Mouse (Mus musculus): ENCODE measurements around the gene Fcrl5. TPM values are rescaled to one million over a fixed set of nuclear protein-coding genes. Genes with fewer than 3 reads are reported as not detected.

Gene Fcrl5
- polyA plus RNA-seq, 1 experiment from 2014 or later = not detected

DNA sequence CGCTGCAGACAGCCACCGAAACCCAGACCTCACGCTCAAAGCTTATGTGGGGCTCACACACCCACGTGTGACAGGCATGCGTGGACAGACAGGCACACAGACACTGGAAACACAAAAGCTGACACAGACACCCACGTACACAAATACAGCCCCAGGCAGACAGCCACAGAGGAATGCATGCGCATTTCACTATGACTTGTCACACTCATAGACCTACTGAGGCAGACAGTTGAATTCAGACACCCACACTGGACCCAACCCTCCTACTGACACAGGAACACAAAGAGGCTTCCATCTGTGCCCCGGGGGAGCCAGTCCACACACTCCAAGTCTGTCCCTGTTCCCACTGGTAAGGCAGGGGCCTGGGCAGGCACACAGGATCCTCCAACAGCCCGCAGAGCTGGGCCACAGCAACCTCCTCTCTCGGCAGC lies 110.7 kb downstream of the Fcrl5 start:
- ATAC-seq (replicated peaks; ENCODE audit: low FRiP score) (no peak), DNase-seq (ENCODE audit: low spot score) (no peak)
- no peak overlapping the region for H3K4me3 ChIP-seq (ENCODE audit: low read depth, low read length)
- no peaks in the 10 kb centered on the region for H3K36me3 ChIP-seq (ENCODE audit: control insufficient read depth, insufficient read depth, low read length)
- peaks cover 14% of the 10 kb centered on the region for H3K27me3 ChIP-seq (replicated peaks; ENCODE audit: control insufficient read depth, insufficient read depth, low read length)
- H3K9me3 ChIP-seq (ENCODE audit: control insufficient read depth, low read length) = no peaks in the 10 kb centered on the region
- WGBS = 78% methylated on average over 10 of the region's 10 CpGs
- H3K4me2 ChIP-seq = no peak overlapping the region
- H3K4me1 ChIP-seq (replicated peaks; ENCODE audit: control insufficient read depth, insufficient read depth, low read length) = 0 out of 2 replicates have a peak, but pooled peaks cover 2% of the 10 kb centered on the region
- H3K9ac ChIP-seq (ENCODE audit: low read depth, low read length) = no peak overlapping the region
- H3K27ac ChIP-seq (ENCODE audit: low read depth, low read length) = no peak overlapping the region

DNA sequence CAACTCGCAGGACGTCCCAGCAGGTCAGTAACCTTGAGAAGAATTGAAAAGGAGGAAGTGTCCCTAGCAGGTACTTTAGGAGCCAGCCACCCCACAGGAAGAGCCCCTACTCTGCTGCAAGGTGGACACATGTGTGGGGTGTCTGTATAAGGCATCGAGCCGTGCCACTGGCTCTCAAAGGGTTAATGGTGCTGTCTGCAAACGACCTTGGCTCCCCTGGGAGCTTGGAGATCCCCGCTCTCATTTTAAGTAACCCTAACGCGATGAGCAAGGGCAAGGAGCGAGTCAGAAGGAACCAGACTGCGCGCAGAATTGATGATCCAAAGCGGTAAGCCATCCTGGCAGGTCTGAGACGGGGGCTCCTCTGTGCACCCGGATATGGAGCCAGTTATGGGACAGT lies 114.3 kb downstream of the Fcrl5 start:
- WGBS = 36% methylated on average over 14 of the region's 14 CpGs
- H3K27ac ChIP-seq (ENCODE audit: low read depth, low read length) = no peak overlapping the region
- no peak for ATAC-seq (replicated peaks; ENCODE audit: low FRiP score)

More for the DNA sequence above, 114.3 kb downstream of the Fcrl5 start:
- Histone ChIP-seq H3K9ac (ENCODE audit: low read depth, low read length) (no peak overlapping the region), H3K4me2 (no peak overlapping the region), H3K36me3 (ENCODE audit: control insufficient read depth, insufficient read depth, low read length) (no peaks in the 10 kb centered on the region), H3K4me1 (replicated peaks; ENCODE audit: control insufficient read depth, insufficient read depth, low read length) (no peaks in the 10 kb centered on the region), H3K9me3 (ENCODE audit: control insufficient read depth, low read length) (no peaks in the 10 kb centered on the region), H3K27me3 (replicated peaks; ENCODE audit: control insufficient read depth, insufficient read depth, low read length) (peaks cover 15% of the 10 kb centered on the region), H3K4me3 (ENCODE audit: low read depth, low read length) (no peak overlapping the region)
- no peak for DNase-seq (ENCODE audit: low spot score)

Other genes with a start within 250 kb of the Fcrl5 start
- 4.5 and 5.1 TPM in 2 replicates for gene Fcrls, start 172.0 kb upstream of the Fcrl5 start, polyA plus RNA-seq (2014; fragmentation: Nextera tagmentation; extraction: Ambion mirVana)
- gene Cd5l, start 77.9 kb upstream of the Fcrl5 start, polyA plus RNA-seq (2014; fragmentation: Nextera tagmentation; extraction: Ambion mirVana) = 3.2 and 3.8 TPM in 2 replicates
- 1.9 and 2.1 TPM in 2 replicates for gene Fcrl1, start 59.4 kb upstream of the Fcrl5 start, polyA plus RNA-seq (2014; fragmentation: Nextera tagmentation; extraction: Ambion mirVana)
- 6.2 and 7.3 TPM in 2 replicates for gene Etv3, start 89.6 kb downstream of the Fcrl5 start, polyA plus RNA-seq (2014; fragmentation: Nextera tagmentation; extraction: Ambion mirVana)
- 6.3 and 7.6 TPM in 2 replicates for gene Arhgef11, start 181.8 kb downstream of the Fcrl5 start, polyA plus RNA-seq (2014; fragmentation: Nextera tagmentation; extraction: Ambion mirVana)

Data from liver, embryonic 11.5 days (tissue).